Mouse (Mus musculus) left cerebral cortex, adult 18-20 months (tissue): Measurements from ENCODE around the gene Prph. TPM values are rescaled to one million over a fixed set of nuclear protein-coding genes. Genes with fewer than 3 reads are reported as not detected.
"Not testable (repeated sequence)": the region's sequence is repeated elsewhere in the genome, so short reads cannot be mapped to it uniquely, and the experiment has no call there.

ENCODE experiments used
- DNase-seq, 2 experiments: peaks; one replicate each; pipeline ENCODE4 v3.0.0; 2021 to 2022; ENCODE audit warnings: low spot score in 2 of 2, mixed read lengths in 1 of 2
- total RNA-seq, 2 experiments: library from RNA; stranded (reverse); gene quantifications; 2 replicates each; pipeline ENCODE4 v1.2.3; 2021

Prph gene
- total RNA-seq, 2 experiments from 2014 or later = 0.77 to 2.6 TPM

- no peak for DNase-seq
Observed at GRCm38 (mm10) chr15:99074019-99074599, 19.1 kb downstream of the Prph start, which contains the start of gene Troap. TSS of gene Troap (plus strand) at chr15:99074575.

GRCm38 (mm10) chr15:99074600-99075333 lies 19.8 kb downstream of the Prph start:
- peak; percentile 98 to 99 for DNase-seq

- DNase-seq = not testable (repeated sequence)
Observed at GRCm38 (mm10) chr15:99076011-99076410, 21.0 kb downstream of the Prph start.

DNA sequence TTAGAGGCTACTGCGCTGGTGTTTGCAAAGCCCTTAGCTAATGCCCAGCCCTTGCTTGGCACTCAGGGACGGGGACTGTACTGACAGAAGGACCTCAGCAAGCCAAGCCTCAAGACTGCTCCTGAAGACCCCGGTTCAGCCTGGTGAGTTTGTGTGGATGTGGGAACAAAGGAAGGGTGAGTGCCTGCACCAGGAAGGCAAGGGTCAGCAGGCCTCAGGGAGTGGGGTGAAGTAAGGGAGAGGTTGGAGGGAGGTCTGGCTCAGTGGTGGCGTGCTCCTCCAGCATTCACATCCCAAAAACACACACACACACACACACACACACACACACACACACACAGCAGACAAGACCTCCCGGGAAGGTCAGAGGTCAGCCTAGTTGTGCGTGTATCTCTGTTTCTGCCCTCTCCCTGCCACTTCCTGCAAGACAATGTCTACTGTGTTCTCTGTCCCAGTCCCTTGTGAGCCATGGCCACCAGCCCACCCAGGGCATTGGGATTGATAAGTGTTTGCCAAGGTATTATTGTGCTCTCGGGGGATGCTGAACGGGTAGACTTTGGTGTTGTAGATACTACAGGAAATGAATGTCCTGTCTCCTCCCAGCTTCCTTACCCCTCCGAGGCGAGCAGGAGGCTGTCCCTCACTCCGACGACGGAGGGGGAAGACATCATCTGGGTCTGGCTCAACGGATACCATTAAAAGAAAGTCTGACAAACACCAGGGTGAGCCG lies 23.4 kb downstream of the Prph start:
- no peak for DNase-seq

GRCm38 (mm10) chr15:99079804-99080203 lies 24.8 kb downstream of the Prph start:
- DNase-seq = no peak

DNA sequence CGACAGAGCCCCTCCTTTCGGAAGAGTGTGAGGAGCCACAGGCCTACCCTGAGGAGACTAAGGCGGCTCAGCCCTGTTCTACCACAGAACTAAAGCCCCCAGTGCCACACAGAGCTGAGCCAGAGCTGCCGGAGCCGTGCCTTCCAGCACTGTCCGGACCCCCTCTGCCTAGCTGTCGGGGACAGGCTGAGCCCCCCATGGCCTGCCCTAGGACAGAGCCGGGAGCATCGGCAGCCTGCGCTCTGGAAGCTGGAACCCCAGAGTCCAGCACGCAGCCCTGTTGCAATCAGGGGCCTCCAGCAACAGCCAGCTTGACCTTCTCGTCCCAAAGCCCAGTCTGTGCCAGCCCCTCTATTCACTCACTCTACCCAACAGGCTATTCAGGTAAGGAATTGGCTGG lies 27.3 kb downstream of the Prph start:
- DNase-seq = no peak

DNA sequence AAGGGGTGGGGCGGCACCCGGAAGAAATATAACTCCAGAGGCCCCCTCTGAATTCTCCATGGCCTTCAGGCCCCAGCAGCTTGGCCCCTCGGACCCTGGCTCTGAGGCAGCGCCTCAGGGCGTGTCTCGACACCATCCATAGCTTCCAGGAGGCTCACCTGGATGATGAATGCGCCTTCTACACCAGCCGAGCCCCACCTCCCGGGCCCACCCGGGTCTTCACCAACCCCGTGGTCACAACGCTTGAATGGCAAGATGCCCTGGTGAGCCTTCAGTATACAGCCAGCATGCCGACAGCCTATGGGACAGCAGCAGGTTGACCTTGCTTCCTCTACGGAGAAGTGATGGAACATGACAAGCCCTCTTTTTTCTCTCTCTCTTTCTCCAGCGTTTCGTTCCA lies 27.9 kb downstream of the Prph start:
- DNase-seq = no peak

GRCm38 (mm10) chr15:99083258-99083657 lies 28.3 kb downstream of the Prph start:
- peak; percentile 36 to 48 for DNase-seq

DNA sequence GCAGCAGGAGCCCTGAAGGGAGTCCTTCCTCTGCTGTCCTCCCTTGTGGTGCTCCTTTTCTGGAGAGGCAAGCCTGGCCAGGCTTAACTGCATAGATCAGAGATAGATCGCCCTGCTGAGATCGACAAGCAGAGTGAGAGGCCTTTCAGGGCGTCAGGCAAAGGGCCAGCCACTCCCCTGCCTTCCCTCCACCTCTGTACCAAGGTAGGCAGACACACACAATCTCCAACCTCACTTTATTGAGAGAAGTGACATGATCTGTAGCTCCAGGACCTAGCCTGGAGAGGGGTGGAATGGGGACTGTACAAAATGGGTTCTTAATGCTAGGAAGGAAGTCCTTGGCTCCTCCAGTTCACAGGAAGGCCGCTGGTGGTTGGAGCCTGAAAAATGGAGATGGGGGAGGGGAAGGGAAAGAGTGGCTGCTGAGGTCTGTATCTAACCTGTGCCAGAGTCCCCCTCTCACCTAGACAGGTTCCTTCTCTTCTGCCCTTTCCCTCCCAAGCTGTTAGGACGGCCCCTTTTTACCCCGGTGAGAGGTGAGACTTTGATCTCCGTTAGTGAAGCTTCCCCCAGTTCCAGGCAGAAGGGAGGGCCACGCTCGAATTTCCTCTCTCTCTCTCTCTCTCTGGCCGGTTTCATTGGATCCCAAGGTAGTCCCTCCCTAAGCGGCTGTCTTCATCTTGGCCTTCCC lies 29.0 kb downstream of the Prph start:
- DNase-seq = no peak

DNA sequence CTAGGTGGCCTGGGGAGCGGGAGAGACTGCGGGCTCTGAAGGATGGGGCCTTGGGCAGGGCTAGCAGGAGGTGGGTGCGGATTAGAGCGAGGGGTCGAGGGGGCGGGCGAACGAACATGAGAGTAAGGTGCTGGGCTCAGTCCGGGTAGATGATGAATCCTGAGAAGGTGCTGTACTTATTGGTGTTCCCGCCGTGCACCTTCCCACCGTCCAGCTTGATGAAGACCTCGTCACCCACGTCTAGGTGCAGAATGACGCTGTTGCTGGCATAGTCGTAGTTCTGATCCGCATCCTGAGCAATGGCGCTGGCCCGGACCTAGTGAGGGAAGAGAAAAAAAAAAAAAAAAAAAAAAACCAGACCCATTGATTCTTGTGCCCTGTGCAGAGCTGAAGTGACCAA lies 29.6 kb downstream of the Prph start:
- DNase-seq = no peak

GRCm38 (mm10) chr15:99085997-99086396 lies 31.0 kb downstream of the Prph start:
- no peak for DNase-seq

DNA sequence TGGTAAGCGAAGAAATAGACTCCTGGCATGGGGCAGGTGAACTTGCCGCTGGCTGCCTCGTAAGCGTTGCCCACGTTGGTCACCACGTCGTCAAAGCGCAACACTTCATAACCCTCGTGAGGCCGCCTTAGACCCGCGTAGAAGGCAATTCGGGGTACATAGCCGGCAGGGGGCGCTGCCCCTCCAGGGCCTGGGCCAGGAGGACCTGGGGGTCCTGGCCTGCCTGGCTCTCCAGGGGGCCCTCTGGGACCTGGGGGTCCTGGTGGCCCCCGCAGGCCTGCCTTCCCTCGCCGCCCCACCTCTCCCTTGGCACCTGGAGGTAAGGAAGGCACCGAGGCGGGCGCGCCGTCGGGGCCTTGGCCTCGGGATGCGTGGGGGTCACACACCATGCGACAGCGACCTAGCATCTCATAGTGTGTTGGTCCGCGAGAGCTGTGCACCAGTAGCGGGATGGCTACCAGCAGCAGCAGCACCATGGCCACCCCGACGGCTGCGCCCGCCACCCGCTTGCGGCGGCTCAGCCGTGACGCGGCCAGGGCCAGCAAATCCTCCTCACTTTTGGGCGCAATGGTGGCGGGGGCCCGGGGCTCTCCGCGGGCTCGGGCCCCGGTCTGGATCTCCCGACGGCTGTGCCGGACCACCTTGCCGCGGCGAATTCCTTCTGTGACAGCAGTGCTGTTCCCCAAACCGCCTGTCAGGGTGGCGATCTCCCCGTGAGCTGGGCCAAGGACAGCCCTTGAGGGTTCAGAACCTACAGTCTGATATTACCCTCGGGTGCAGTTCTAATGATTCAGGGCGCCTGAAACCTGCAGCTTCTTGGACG lies 32.5 kb downstream of the Prph start, which contains the start of gene C1ql4:
C1ql4 (minus strand) TSS at position 565 of the 823 bp plus-strand sequence.
- DNase-seq = no peak

GRCm38 (mm10) chr15:99088292-99088691 lies 33.3 kb downstream of the Prph start:
- DNase-seq = peak; percentile 41 to 54

- DNase-seq = no peak
Observed at GRCm38 (mm10) chr15:99089069-99089468, 34.1 kb downstream of the Prph start.

- no peak for DNase-seq
Observed at GRCm38 (mm10) chr15:99092870-99093269, 37.9 kb downstream of the Prph start, which contains the start of gene Dnajc22. TSS of gene Dnajc22 (plus strand) at chr15:99093170.

- peak in 1 of 2 experiments; percentile 16 for DNase-seq
Observed at GRCm38 (mm10) chr15:99093291-99094258, 38.6 kb downstream of the Prph start.

- no peak for DNase-seq
Observed at GRCm38 (mm10) chr15:99094631-99095270, 39.8 kb downstream of the Prph start.

GRCm38 (mm10) chr15:99095356-99095755 lies 40.4 kb downstream of the Prph start:
- no peak for DNase-seq
